Mouse (Mus musculus): ENCODE measurements at regions not wholly inside any gene's neighbourhood (a gene's known extent, or its start where the extent isn't known, plus 50 kb on each side); places are given as distances from the start of the nearest gene placed in this dataset.
A peak's percentile ranks its signal among the peaks of the same experiment; 100 is the strongest.
"Not testable (repeated sequence)": the region's sequence is repeated elsewhere in the genome, so short reads cannot be mapped to it uniquely, and the experiment has no call there.

DNA sequence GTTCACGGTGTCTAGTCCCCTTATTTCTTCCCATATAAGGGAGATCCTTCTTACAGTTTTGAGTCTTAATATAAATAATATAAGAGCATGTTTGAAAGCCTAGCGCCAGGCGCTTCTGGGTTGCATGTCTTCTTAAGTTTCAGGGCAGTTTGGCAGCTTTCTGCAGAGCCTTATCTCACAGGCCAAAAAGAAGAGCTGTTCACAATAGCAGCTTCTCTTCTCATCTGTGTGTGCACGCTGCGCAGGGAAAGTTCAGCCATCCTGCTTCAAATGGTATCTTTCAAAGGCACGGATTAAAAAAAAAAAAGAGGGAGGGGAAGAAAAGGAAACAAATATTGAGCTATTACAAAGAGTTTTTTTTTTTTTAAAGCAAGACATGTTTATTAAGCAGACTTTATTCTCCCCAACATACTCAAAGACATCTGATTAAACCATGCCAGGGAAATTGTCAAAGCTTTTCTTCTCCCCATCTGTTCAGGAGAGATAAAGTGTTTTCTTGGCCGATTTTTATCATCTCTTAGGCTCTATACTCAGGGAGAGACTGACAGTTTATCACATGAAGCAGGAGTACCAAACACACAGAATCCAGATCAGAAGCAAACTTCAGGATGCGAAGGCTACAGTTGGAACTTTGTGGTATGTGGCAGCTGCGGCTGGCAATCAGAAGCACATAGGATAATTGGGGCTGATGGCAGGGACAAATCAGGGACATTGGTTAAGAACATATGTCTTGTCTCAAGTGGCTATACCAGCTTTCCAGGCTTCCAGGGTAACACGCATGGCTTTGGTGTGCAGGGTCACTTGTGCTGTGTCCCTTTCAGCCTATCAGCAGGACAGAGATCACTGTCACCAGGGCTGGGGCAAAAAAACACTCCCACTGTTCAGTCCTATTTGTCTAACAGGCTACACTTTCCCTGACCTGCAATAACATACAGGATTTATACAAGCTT is 206.9 kb upstream of the Pfkp start:
- no peak for DNase-seq (ENCODE audit: low spot score)

DNA sequence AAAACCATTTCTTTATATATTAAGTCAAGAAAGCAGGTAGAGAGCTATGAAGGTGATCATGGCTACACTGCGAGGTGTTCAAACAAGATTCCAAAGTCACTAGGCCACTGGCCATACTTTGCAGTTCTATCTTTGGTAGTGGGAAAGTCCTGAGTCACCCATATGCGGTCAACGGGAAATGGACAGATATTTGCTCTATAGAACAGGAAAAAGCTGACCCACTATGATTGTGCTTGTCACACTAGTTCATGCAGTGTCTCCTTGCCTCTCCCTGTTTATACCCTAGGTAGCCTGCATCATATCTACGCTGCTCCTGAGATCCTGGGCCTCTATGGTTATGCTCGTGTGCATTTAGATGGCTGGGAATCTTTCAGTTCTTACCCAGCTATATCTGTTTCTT is 188.9 kb upstream of the Pfkp start:
- DNase-seq (ENCODE audit: low spot score): no peak

DNA sequence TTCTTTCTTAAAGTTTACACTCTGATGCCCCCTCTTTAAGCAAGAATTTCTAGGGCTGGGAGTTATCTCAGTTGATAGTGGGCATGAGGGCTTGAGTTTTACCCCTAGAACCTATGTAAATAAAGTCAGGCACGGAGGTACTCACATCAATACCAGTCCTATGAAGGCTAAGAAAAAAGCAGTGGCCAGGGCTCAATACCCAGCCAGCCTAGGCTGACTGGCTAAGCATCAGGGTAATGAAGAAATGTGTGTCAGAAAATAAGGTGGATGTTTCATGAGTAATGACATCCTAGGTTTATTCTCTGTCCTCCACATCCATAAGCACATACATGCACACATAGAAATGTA is 188.5 kb upstream of the Pfkp start:
- no peak for DNase-seq (ENCODE audit: low spot score)

DNA sequence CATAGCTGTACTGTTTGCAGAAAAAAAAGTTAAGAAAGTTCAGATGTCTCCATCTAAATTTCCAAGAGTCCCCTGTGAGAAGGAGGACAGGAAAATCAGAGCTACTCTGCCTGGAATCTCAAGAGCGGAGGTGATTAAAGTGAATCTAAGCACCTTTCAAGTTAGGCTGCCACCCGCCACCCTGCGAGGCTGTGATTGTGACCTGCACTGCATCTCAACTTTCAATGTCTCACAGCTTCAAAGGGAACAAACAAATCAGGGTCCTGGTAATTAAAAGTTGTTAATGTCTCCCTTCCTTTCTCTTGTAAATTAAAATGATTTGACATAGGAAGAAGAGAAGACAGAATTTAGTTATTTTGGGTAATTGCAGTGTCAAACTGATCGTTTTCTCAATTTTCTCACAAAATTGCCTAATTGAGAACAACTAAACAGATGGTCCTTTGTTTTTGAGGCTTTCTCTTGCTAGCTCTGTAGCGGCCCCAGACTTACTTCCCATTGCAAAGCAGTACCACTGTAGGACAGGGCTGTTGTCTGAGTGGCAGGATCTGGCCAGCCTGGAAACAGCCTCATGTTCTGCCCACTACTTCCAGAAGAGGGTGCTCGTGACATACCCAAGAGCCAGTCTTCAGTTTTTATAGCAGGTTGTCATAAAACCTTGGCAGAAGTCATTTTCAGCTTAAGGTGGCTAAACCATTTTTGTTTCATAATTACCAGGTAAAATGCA is 187.9 kb upstream of the Pfkp start:
- DNase-seq (ENCODE audit: low spot score): peak; percentile 2

DNA sequence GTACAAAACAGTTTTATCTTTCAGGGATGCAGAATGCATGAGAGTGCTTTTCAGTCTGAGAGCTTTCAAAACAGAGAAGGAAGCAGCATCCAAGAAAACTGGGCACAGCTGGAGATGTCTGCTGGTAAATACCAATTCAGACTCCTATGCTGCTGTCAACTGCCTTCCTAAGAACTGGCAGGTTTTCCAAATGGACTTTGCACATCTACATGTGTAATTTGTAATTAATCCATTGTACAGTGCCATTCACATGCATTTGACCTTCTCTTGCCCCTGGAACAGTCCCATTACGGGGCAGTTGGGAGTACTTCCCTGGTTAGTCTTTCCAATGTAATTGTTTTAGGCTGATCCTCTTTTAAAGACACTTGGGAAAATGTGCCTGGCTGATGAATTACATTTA is 181.3 kb upstream of the Pfkp start:
- no peak for DNase-seq (ENCODE audit: low spot score)

DNA sequence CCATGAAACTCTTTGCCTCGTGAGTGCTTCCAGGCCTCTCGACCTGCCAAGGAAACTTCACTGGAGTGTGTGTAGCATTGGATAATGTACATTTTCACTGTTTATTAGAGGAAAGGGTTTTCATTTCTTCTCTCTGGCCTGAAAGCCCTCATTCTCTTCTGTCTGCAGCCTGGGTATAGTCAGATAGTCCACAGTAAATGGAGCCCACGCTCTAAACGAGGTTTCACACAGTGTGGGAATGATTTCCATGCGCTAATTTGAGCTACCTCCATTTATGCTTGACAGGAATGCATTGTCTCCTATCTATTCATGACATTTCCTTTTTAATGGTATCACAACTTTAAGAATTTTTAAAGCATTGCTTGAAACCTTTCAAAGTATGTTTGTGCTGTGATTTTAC is 180.8 kb upstream of the Pfkp start:
- no peak for DNase-seq (ENCODE audit: low spot score)

DNA sequence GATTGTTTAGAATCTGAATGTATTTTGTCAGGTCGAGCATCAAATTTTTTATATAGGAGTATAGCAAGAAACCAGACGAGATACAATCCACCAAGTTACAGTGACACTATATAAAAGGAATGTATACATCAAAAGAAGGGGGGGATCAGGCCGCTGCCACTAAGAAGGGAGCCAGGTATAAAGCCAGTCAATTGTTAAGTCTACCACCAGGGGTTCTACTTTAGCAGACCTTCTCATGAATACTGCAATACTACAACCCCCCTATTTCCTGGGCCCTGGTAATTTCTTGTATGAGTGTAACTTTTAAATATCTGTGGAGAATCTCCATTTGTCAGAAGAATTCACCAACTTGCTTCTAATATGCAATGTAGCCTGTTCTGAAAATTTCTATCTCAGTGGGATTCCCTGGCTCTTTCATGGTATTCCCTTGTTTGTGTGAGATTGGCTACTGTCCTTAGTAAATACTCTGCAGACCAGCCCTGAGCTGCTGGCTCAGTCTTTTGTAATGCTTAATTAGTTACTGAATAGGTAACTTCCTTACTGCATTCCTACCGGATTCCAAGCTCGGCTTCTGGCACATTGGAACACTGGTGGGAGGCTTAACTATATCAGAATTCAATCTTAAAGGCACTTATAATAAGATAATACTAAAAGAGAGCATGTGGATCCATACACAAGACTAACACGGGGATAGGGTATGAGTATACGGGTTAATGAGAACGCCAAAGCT is 180.2 kb upstream of the Pfkp start:
- not testable (repeated sequence) for DNase-seq (ENCODE audit: low spot score)

DNA sequence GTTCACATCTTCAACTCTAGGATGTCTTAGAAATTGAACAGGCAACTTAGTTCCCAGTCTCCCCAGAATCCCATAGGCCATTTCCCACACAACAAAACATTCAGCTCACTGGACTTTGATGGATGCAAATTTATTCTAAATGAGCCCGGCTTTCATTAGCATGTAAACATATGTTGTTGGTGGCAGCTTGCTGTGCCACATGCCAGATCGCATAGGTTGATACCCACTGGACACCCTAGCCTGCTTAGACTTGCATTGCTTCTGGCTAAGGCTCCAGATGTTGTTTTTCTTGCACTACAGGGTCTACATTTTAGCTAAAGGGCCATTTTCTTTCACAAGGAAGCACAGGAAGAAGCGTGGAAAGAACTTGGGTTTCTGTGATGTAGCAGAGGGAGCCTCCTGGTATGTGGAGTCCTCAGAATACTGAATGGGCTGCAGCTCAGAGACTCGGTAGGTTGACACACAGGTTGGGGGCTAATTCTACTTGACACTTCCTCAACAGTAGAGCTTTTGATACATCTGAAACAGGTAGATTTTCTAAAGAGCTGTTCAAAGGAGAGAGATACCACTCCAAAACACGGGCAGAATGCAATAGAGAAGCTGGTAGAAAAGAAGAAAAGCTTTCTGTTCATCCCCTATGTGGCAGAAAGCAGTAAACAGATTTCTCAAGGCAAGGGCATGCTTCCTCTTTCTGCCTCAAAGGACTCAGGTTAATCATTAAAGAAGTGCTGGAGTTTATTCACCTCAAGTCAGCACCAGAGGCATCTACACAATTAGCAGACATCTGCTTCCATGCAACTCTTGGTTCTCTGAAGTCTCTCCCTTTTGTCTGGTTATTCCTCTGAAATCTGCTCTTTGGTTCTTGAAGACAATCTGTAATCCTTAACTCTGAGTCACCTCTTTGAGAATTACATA is 153.9 kb upstream of the Pfkp start:
- DNase-seq (ENCODE audit: low spot score): no peak

DNA sequence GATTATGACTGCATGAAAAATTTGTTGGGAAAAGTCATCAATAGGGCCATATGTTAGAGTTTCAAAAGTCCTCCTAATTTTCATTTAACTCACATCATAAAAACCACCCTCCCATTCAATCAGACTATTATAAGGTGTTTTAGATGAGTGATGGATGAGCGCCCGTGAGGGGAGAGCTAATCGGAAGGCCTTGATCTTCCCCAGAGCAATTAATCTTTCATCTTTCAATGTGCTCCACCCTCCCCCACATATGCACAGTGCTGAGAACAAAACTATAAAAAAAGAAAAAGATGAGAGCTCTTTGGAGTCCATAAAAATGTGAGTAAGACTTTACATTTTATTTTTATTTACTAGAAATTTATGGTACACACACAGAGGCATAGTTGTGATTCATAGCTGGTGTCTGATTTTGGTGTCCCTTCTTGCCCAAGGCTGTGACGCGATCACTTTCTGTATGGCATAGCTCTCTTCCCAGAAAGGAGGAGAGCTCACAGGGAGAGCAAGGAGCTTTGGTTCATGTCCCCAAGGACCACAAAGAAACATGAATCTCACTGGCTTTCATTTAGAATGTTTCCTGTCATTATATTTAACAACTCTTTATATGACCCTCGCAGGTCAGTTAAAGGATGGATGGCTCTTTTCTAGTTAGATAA is 119.5 kb upstream of the Pfkp start:
- DNase-seq (ENCODE audit: low spot score): no peak

DNA sequence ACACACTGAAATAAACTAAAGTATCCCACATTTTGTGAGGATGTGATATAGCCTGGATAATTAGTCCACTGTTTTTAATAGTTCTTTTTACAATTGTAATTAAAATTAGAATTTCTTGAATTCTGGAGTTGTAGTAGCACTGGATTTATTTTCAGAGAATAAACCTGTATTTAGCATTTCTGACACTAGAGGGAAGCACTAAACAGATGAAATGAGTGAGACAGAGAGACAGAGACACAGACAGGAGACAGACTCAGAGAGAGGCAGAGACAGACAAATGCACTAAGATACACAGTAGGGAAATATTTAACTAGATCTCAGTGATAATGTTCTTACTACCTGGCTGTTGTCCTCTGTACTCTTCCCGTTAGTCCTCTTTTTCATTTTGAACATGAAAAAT is 108.6 kb upstream of the Pfkp start:
- DNase-seq (ENCODE audit: low spot score): no peak

DNA sequence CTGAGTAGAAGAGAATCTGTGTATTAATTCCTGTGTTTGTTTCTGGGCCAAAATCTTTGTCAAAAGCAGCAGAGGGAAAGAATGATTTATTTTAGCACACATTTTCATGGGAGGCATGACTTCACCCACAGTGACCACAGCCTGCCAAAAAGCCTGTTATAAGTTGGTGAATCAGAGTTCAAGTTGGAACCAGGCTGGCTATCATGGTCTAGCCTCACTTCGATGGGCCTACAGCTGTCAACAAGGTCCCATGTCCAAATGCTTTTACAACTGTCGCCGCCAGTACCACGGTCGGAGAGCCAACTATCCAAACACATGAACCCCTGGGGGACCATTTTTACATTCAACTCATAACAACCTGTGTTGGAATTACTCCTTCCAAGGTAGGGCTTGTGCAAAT is 103.0 kb upstream of the Pfkp start:
- no peak for DNase-seq (ENCODE audit: low spot score)

DNA sequence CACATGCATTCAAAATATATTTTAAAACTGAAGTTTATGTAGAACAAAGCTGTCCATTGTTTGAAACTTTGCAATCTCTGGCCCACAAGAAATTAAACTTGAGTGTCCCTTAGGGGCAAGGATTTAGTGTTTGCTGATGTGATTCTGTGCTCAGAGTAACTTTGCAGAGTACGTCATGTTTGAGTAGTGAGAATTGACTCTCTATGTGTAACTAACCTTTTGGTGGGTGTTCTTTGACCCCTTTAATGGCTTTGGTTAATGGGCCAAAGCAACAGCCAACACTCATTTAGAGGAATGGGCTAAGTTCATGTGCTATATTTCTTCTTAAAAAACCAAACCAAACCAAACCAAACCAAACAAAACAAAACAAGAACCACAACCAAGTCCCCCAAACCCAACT is 102.6 kb upstream of the Pfkp start:
- DNase-seq (ENCODE audit: low spot score): no peak

DNA sequence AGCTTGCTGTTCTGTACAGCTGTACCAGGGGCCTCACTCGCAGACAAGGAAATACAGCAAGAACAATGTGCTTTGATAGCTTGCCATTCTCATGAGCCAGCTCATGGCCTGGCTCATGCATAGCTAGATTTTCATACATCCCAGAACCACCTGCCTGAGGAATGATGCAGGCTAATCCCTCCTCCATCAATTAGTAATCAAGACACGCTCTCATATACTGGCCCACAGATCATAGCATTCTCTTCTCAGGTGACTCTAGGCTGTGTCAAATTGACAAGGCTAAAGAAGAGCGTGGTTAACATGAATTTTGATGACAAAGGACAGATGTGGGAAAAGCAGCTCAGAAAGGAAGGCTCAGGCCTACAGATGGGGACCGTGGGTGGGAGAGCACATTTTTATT is 93.3 kb upstream of the Pfkp start:
- no peak for DNase-seq (ENCODE audit: low spot score)

DNA sequence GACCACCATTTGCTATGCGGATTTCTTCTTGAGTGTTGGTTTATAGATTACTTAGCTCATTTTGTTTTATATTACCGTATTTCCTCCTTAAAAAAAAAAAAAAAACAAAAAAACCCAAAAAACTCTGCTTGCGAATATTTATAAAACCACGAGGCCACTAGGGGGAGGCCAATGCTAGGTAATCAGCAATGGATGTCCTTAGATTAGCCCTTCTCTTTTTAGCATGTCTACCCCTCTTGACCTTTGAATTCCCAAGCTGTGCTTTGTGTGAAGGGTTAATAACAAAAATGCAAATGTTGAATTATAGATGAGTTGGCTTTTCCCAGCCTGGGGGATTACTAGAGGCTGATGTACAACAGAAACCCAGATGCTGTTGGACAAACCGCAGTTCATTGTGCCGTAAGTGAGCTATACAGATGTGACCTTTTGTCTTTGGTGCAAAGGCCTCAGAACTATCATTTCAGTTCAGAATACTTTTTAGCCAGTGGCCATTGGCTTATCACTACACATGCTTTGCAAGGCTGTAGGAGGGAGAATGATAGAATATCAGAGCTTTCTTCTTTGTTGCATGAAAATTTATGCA is 88.5 kb upstream of the Pfkp start:
- DNase-seq (ENCODE audit: low spot score): no peak
